In the genomic region with DNA sequence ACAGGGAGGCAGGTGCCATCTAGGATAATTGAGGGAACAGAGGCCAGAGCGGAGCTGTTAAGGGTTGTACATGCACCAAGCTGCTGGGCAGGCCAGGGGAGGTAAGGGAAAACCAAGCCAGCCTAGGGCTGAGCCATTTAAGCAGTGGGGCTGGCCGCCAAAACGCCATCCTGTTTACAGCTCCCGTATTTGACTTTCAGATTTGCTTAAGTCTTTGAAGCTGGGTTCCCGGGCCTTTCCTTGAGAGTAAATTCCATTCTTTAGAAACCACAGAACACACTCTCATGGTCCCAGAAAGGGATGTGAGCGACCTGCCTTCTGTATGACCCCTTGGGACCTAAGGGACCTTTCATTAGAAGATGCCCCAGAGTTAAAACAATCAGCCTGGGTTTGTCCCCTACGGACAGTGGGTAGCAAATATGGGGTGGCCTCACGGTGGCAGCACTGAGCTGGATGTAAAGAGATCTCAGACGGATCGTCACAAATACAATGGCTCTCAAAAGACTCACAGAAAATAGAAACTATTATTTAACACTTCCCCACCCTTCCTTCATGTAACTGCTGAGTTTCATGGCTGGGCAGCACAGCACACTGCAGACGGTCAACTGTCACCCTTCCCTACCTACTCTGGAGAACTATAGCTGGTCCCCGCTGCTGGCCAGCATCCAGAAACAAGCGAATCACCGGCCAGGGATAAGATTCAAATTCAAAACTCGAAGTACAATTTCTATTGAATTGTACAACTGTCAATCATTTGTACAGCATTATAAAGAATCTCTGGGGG, we compare ENCODE assay signal across 8 mouse cellular contexts. TPM values are rescaled to one million over a fixed set of nuclear protein-coding genes. Genes with fewer than 3 reads are reported as not detected.
A peak's percentile ranks its signal among the peaks of the same experiment; 100 is the strongest.
DNase-seq lines count a peak whose midpoint lies in the region; ATAC-seq and TF ChIP-seq lines count a peak whose summit lies in the region.

No protein-coding gene starts in this region.

- H3K9ac ChIP-seq in liver, adult 2 months (ENCODE audit: low read depth, low read length): no peak overlapping the region
- no peak overlapping the region for H3K9ac ChIP-seq in liver, embryonic 12.5 days
- no peak overlapping the region for H3K9ac ChIP-seq in stomach, embryonic 15.5 days

- H3K79me2 ChIP-seq in liver, adult 2 months (ENCODE audit: control insufficient read depth, insufficient read depth, low read length): no peaks in the 10 kb centered on the region

- intact Hi-C loops in gastrocnemius, postnatal 14 days (cut with DNase I; ENCODE audit: low total_unique reads): no loop called here

- H3K36me3 ChIP-seq in liver, adult 2 months (ENCODE audit: control insufficient read depth, insufficient read depth, low read length): no peaks in the 10 kb centered on the region
- no peaks in the 10 kb centered on the region for H3K36me3 ChIP-seq in liver, embryonic 12.5 days
- H3K36me3 ChIP-seq in kidney, adult 2 months (ENCODE audit: control insufficient read depth, insufficient read depth, low read length): no peaks in the 10 kb centered on the region
- H3K36me3 ChIP-seq in limb, embryonic 10.5 days: no peaks in the 10 kb centered on the region
- no peaks in the 10 kb centered on the region for H3K36me3 ChIP-seq in stomach, embryonic 15.5 days

- no peak for ATAC-seq in liver, embryonic 12.5 days
- ATAC-seq in stomach, embryonic 15.5 days (ENCODE audit: insufficient read depth, low FRiP score, low read depth): peak; percentile 35; the same call in 1 of the 2 replicates

- H3K4me2 ChIP-seq in liver, embryonic 12.5 days: no peak overlapping the region
- peak overlapping the region; percentile 34 for H3K4me2 ChIP-seq in stomach, embryonic 15.5 days

- DNase-seq in liver, adult 2 months (ENCODE audit: extremely low read depth, low read depth, low spot score): peak; percentile 23
- peak; percentile 86 for DNase-seq in embryo, embryonic 10 days (ENCODE audit: low spot score)
- DNase-seq in gastrocnemius, postnatal 14 days: peak; percentile 67
- DNase-seq in kidney, adult 2 months: peak; percentile 73
- peak; percentile 75 for DNase-seq in limb, embryonic 10.5 days (ENCODE audit: low spot score)
- peak; percentile 64 for DNase-seq in naive thymus-derived CD4-positive, alpha-beta T cell, adult 2 months (ENCODE audit: low read depth)

- 36% methylated on average over 15 of the region's 15 CpGs for WGBS in liver, adult 2 months
- 37% methylated on average over 15 of the region's 15 CpGs for WGBS in liver, embryonic 12.5 days (ENCODE audit: insufficient replicate concordance)
- 29% methylated on average over 15 of the region's 15 CpGs for WGBS in kidney, adult 2 months
- WGBS in limb, embryonic 10.5 days: 41% methylated on average over 15 of the region's 15 CpGs
- 38% methylated on average over 15 of the region's 15 CpGs for WGBS in stomach, embryonic 15.5 days

- H3K9me3 ChIP-seq in liver, embryonic 12.5 days (replicated peaks): no peaks in the 10 kb centered on the region
- no peaks in the 10 kb centered on the region for H3K9me3 ChIP-seq in limb, embryonic 10.5 days (replicated peaks)
- no peaks in the 10 kb centered on the region for H3K9me3 ChIP-seq in stomach, embryonic 15.5 days

- H3K4me1 ChIP-seq in liver, adult 2 months (ENCODE audit: control insufficient read depth, insufficient read depth, low read length): no peaks in the 10 kb centered on the region
- no peaks in the 10 kb centered on the region for H3K4me1 ChIP-seq in liver, embryonic 12.5 days
- H3K4me1 ChIP-seq in kidney, adult 2 months (ENCODE audit: control insufficient read depth, insufficient read depth, low read length): no peaks in the 10 kb centered on the region
- peaks cover 19% of the 10 kb centered on the region for H3K4me1 ChIP-seq in limb, embryonic 10.5 days
- H3K4me1 ChIP-seq in stomach, embryonic 15.5 days: 0 out of 2 replicates have a peak, but pooled peaks cover 3% of the 10 kb centered on the region

- peak; percentile 60 for TF ChIP-seq CTCF in liver, adult 2 months (IDR thresholded peaks at IDR 0.05; ENCODE audit: low read depth, low read length)
- TF ChIP-seq CTCF in kidney, adult 2 months (conservative IDR thresholded peaks at IDR 0.05; ENCODE audit: insufficient read depth, insufficient read length, low read depth, low read length): peak; percentile 64

- no peak overlapping the region for H3K27ac ChIP-seq in liver, adult 2 months (replicated peaks; ENCODE audit: insufficient read depth, low read depth, low read length)
- H3K27ac ChIP-seq in liver, embryonic 12.5 days: no peak overlapping the region
- no peak overlapping the region for H3K27ac ChIP-seq in kidney, adult 2 months (ENCODE audit: insufficient read depth, low read depth, low read length)
- no peak overlapping the region for H3K27ac ChIP-seq in limb, embryonic 10.5 days
- H3K27ac ChIP-seq in stomach, embryonic 15.5 days: no peak overlapping the region

- H3K27me3 ChIP-seq in liver, adult 2 months (ENCODE audit: control insufficient read depth, insufficient read depth, low read length): no peaks in the 10 kb centered on the region; the same call in 1 of the 2 replicates
- H3K27me3 ChIP-seq in liver, embryonic 12.5 days (replicated peaks): peaks cover 4% of the 10 kb centered on the region; the same call in 1 of the 2 replicates
- H3K27me3 ChIP-seq in kidney, adult 2 months (replicated peaks; ENCODE audit: control insufficient read depth, insufficient read depth, low read length): no peaks in the 10 kb centered on the region
- peaks cover 11% of the 10 kb centered on the region; the same call in 1 of the 2 replicates for H3K27me3 ChIP-seq in limb, embryonic 10.5 days (ENCODE audit: low read depth, poor library complexity, severe bottlenecking)
- no peaks in the 10 kb centered on the region for H3K27me3 ChIP-seq in stomach, embryonic 15.5 days (replicated peaks)

- no peak overlapping the region for H3K4me3 ChIP-seq in liver, adult 2 months (ENCODE audit: insufficient read depth, low read depth, low read length)
- H3K4me3 ChIP-seq in liver, embryonic 12.5 days: no peak overlapping the region
- H3K4me3 ChIP-seq in kidney, adult 2 months (ENCODE audit: insufficient read depth, low read depth, low read length): no peak overlapping the region
- H3K4me3 ChIP-seq in limb, embryonic 10.5 days: no peak overlapping the region
- H3K4me3 ChIP-seq in stomach, embryonic 15.5 days (replicated peaks): peak overlapping the region; percentile 16

- TF ChIP-seq POLR2A in liver, adult 2 months (IDR thresholded peaks at IDR 0.05; ENCODE audit: extremely low read depth, insufficient read depth, low read length): no peak
- no peak for TF ChIP-seq POLR2A in kidney, adult 2 months (IDR thresholded peaks at IDR 0.05; ENCODE audit: low read depth, low read length)

RNA-seq across cellular contexts. Expression of gene Edar, which starts 2.0 kb away (rescaled TPM):
- under 0.01 TPM in 1 of 2 replicates, not detected in the other for total RNA-seq in liver, adult 2 months (2014; rRNA removed)
- 0.05 TPM in 1 of 2 replicates, not detected in the other for polyA plus RNA-seq in liver, adult 2 months (2012; rRNA removed)
- 0.06 TPM in 1 of 2 replicates, not detected in the other for polyA plus RNA-seq in liver, embryonic 12.5 days (2016; fragmentation: Nextera tagmentation; extraction: Ambion mirVana)
- total RNA-seq in gastrocnemius, postnatal 14 days (2021): under 1 TPM; 0.33 to 0.35 TPM
- 0.33 and 0.64 TPM in 2 replicates for polyA plus RNA-seq in kidney, adult 2 months (2012; rRNA removed)
- 1.8 and 2.3 TPM in 2 replicates for polyA plus RNA-seq in limb, embryonic 10.5 days (2016; fragmentation: Nextera tagmentation; extraction: Ambion mirVana)
- 2.1 and 2.3 TPM in 2 replicates for polyA plus RNA-seq in stomach, embryonic 15.5 days (2015; fragmentation: Nextera tagmentation; extraction: Ambion mirVana)

RNA-seq across cellular contexts. Expression of gene Gm17542, which starts 44.5 kb away (rescaled TPM):
- not detected in 2 replicates for total RNA-seq in liver, adult 2 months (2014; rRNA removed)
- polyA plus RNA-seq in liver, adult 2 months (2012; rRNA removed): not detected in 2 replicates
- polyA plus RNA-seq in liver, embryonic 12.5 days (2016; fragmentation: Nextera tagmentation; extraction: Ambion mirVana): not detected in 2 replicates
- total RNA-seq in gastrocnemius, postnatal 14 days (2021): not detected
- polyA plus RNA-seq in kidney, adult 2 months (2012; rRNA removed): not detected in 2 replicates
- polyA plus RNA-seq in limb, embryonic 10.5 days (2016; fragmentation: Nextera tagmentation; extraction: Ambion mirVana): not detected in 2 replicates
- not detected in 2 replicates for polyA plus RNA-seq in stomach, embryonic 15.5 days (2015; fragmentation: Nextera tagmentation; extraction: Ambion mirVana)

Comparison
In these comparisons a context has a peak if more than half of its experiments do, and no peak if none do; other contexts are left out.
1. DNase-seq: peak in every context shown above with its lines; median percentile 86 in embryo, embryonic 10 days; 75 in limb, embryonic 10.5 days; 73 in kidney, adult 2 months; 67 in gastrocnemius, postnatal 14 days; 64 in naive thymus-derived CD4-positive, alpha-beta T cell, adult 2 months; 23 in liver, adult 2 months.